Mouse (Mus musculus) CH12.LX (cell line): ENCODE results near the gene Hpn. TPM values are rescaled to one million over a fixed set of nuclear protein-coding genes. Genes with fewer than 3 reads are reported as not detected.

Source experiments
- DNase-seq: peaks from one replicate; pipeline ENCODE4 v3.0.0-alpha.2; 2013; ENCODE audit errors: extremely low read depth
- H3K27ac ChIP-seq: 2 replicates; pipeline ENCODE4 v1.5.1; 2012; ENCODE audit warnings: low read depth, mild to moderate bottlenecking, control low read depth, moderate library complexity; ENCODE audit not compliant: insufficient read depth
- H3K27me3 ChIP-seq: replicated peaks from 2 replicates; pipeline ENCODE3; 2012; ENCODE audit warnings: inconsistent platforms
- H3K36me3 ChIP-seq, 2 experiments: replicated peaks in 1 of 2; 2 replicates each; pipeline versions ENCODE3 to v1.6.1; 2012; ENCODE audit warnings: inconsistent platforms in 1 of 2, low read length in 1 of 2, mild to moderate bottlenecking in 1 of 2, mixed read lengths in 1 of 2, moderate library complexity in 1 of 2; ENCODE audit not compliant: control insufficient read depth in 1 of 2, insufficient read depth in 1 of 2
- H3K4me1 ChIP-seq, 2 experiments: 2 replicates each; pipeline ENCODE4 v1.6.1; 2012; ENCODE audit warnings: inconsistent platforms in 1 of 2, moderate library complexity in 1 of 2; ENCODE audit not compliant: insufficient read depth in 2 of 2, control insufficient read depth in 1 of 2
- H3K4me2 ChIP-seq: 2 replicates; pipeline ENCODE4 v1.6.1; 2012; ENCODE audit warnings: low read depth, mild to moderate bottlenecking, control low read depth; ENCODE audit not compliant: poor library complexity, insufficient read depth, severe bottlenecking
- H3K4me3 ChIP-seq, 3 experiments: fragments of 150-350 bp in 1 of 3; sonication (generic) in 1 of 3; replicated peaks in 1 of 3; 2 replicates each; pipeline versions ENCODE3 to v1.5.1; 2011 to 2012; ENCODE audit warnings: low read depth in 2 of 3, low read length in 2 of 3, mild to moderate bottlenecking in 2 of 3, moderate library complexity in 2 of 3, control low read depth in 1 of 3, improper control_type of control experiment in 1 of 3, inconsistent platforms in 1 of 3, mixed read lengths in 1 of 3; ENCODE audit not compliant: poor library complexity in 1 of 3
- H3K79me2 ChIP-seq: replicated peaks from 2 replicates; pipeline ENCODE4 v1.6.1; 2012; ENCODE audit warnings: mild to moderate bottlenecking, moderate library complexity; ENCODE audit not compliant: control insufficient read depth, poor library complexity, insufficient read depth, severe bottlenecking; ENCODE audit errors: extremely low read depth
- H3K9ac ChIP-seq: 2 replicates; pipeline ENCODE4 v1.6.1; 2012; ENCODE audit warnings: low read depth, mild to moderate bottlenecking, control low read depth, moderate library complexity; ENCODE audit not compliant: insufficient read depth
- H3K9me3 ChIP-seq: replicated peaks from 2 replicates; pipeline ENCODE3; 2012; ENCODE audit warnings: low read length, inconsistent platforms, mixed read lengths
- CHD1 ChIP-seq: IDR thresholded peaks from 2 replicates; pipeline ENCODE4 v1.6.1; 2012; ENCODE audit warnings: low read depth, low read length, improper control_type of control experiment, inconsistent platforms
- E2F4 ChIP-seq: IDR thresholded peaks from 2 replicates; pipeline ENCODE4 v1.6.1; 2011; ENCODE audit warnings: low read depth, low read length, improper control_type of control experiment; ENCODE audit not compliant: insufficient replicate concordance
- ETS1 ChIP-seq: conservative IDR thresholded peaks from 2 replicates; pipeline ENCODE4 v1.6.1; 2012; ENCODE audit warnings: low read depth, mild to moderate bottlenecking, inconsistent platforms, low read length, improper control_type of control experiment, moderate library complexity
- HCFC1 ChIP-seq: IDR thresholded peaks from 2 replicates; pipeline ENCODE4 v1.6.1; 2012; ENCODE audit warnings: low read depth, mild to moderate bottlenecking, inconsistent platforms, low read length, improper control_type of control experiment
- IRF4 ChIP-seq: IDR thresholded peaks from 2 replicates; pipeline ENCODE4 v1.6.1; 2014; ENCODE audit warnings: low read depth, mild to moderate bottlenecking, inconsistent platforms, low read length, improper control_type of control experiment
- JUN ChIP-seq: IDR thresholded peaks from 2 replicates; pipeline ENCODE4 v1.6.1; 2011; ENCODE audit warnings: low read depth, mild to moderate bottlenecking, low read length, improper control_type of control experiment, moderate library complexity; ENCODE audit not compliant: insufficient read depth
- JUND ChIP-seq: conservative IDR thresholded peaks from 2 replicates; pipeline ENCODE4 v1.6.1; 2011; ENCODE audit warnings: low read depth, low read length, improper control_type of control experiment
- KAT2A ChIP-seq: IDR thresholded peaks from 2 replicates; pipeline ENCODE4 v1.6.1; 2012; ENCODE audit warnings: low read length, improper control_type of control experiment, inconsistent platforms; ENCODE audit not compliant: insufficient replicate concordance
- MAFK ChIP-seq: IDR thresholded peaks from 2 replicates; pipeline ENCODE4 v1.6.1; 2011; ENCODE audit warnings: low read length, improper control_type of control experiment; ENCODE audit not compliant: insufficient replicate concordance
- MEF2A ChIP-seq: IDR thresholded peaks from 2 replicates; pipeline ENCODE4 v1.6.1; 2014; ENCODE audit warnings: low read depth, mild to moderate bottlenecking, inconsistent platforms, low read length, improper control_type of control experiment, borderline replicate concordance
- MXI1 ChIP-seq: IDR thresholded peaks from 2 replicates; pipeline ENCODE4 v1.6.1; 2011; ENCODE audit warnings: mild to moderate bottlenecking, low read depth, low read length, improper control_type of control experiment
- NELFE ChIP-seq: IDR thresholded peaks from 2 replicates; pipeline ENCODE4 v1.6.1; 2011; ENCODE audit warnings: low read depth, low read length, improper control_type of control experiment
- PAX5 ChIP-seq: IDR thresholded peaks from 2 replicates; pipeline ENCODE4 v1.6.1; 2012; ENCODE audit warnings: low read length, inconsistent platforms, mixed read lengths
- POLR2A ChIP-seq: IDR thresholded peaks from 2 replicates; pipeline ENCODE4 v1.6.1; 2011; ENCODE audit warnings: low read depth, mild to moderate bottlenecking, improper control_type of control experiment, low read length
- POLR2AphosphoS2 ChIP-seq: IDR thresholded peaks from 2 replicates; pipeline ENCODE4 v1.6.1; 2011; ENCODE audit warnings: low read depth, low read length, improper control_type of control experiment
- RAD21 ChIP-seq: IDR thresholded peaks from 2 replicates; pipeline ENCODE4 v1.6.1; 2011; ENCODE audit warnings: low read depth, mild to moderate bottlenecking, low read length, improper control_type of control experiment, moderate library complexity
- SIN3A ChIP-seq: IDR thresholded peaks from 2 replicates; pipeline ENCODE4 v1.6.1; 2012; ENCODE audit warnings: low read length, improper control_type of control experiment, inconsistent platforms
- TBP ChIP-seq: conservative IDR thresholded peaks from 2 replicates; pipeline ENCODE4 v1.6.1; 2011; ENCODE audit warnings: low read depth, low read length, improper control_type of control experiment
- TCF12 ChIP-seq: IDR thresholded peaks from 2 replicates; pipeline ENCODE4 v1.6.1; 2014; ENCODE audit warnings: low read depth, mild to moderate bottlenecking, inconsistent platforms, low read length, improper control_type of control experiment
- USF2 ChIP-seq: conservative IDR thresholded peaks from 2 replicates; pipeline ENCODE4 v1.6.1; 2011; ENCODE audit warnings: low read depth, low read length, improper control_type of control experiment
- ZNF384 ChIP-seq: IDR thresholded peaks from 2 replicates; pipeline ENCODE4 v1.6.1; 2012; ENCODE audit warnings: low read depth, low read length, improper control_type of control experiment, inconsistent platforms
- dilution Hi-C: fragments of 300-500 bp; cut with MboI; formaldehyde crosslinking; loops from 2 replicates; pipeline ENCODE4 v1.14.3; 2020; ENCODE audit warnings: low sequenced_read_pairs; ENCODE audit not compliant: extremely low pct_unique_long_range_greater_than_20kb, extremely low pct_ligation_motif_present
- in situ Hi-C: fragments of 300-500 bp; cut with MboI; formaldehyde crosslinking; loops from 3 replicates; pipeline ENCODE4 v1.14.3; 2019; ENCODE audit warnings: low sequenced_read_pairs, low pct_ligation_motif_present, low pct_unique_long_range_greater_than_20kb, mixed read lengths
- polyA plus RNA-seq: library from polyadenylated mRNA; unstranded; fragments of >175 nt; gene quantifications from 2 replicates; pipeline ENCODE4 v1.2.1, GENCODE M21; 2012; ENCODE audit warnings: low read depth; ENCODE audit not compliant: insufficient read length
- total RNA-seq, 2 experiments: library from RNA; depleted of rRNA; stranded (reverse); fragments of 300-350 nt in 1 of 2; fragments of >200 nt in 1 of 2; gene quantifications; 2 replicates each; pipeline ENCODE4 v1.2.3; 2012 to 2014

The Hpn gene
- total and polyA plus RNA-seq, 3 experiments = 3.0 to 16.7 (median 8.7) TPM

DNA sequence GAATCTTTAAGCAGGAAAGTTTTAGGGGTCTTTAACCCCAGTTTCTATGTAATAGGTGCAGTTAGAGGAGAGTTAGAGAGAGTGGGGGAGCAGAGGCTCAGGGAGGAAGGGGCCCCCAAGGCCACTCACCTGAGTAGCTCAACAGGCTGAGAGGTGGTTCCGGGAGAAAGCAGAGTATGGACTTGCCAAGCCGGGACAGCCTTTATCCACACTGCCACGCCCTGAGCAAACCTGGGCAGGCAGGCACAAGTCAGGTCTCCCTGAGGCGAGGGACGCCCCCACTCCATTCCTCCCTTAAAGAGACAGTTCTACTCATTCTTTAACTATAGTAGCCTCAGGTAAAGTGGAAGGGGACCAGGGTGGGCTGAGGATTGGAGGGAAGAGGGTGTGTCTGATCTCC, 38.6 kb downstream of the Hpn start, which contains the start of gene Fxyd3:
Gene Fxyd3 (minus strand): TSS at position 213 of the 400 bp plus-strand sequence.
- TF ChIP-seq E2F4 (no peak), NELFE (no peak), TBP (no peak), JUN (no peak), ETS1 (no peak), USF2 (no peak), CHD1 (no peak), RAD21 (no peak), ZNF384 (no peak), JUND (no peak), POLR2AphosphoS2 (no peak), IRF4 (no peak), KAT2A (no peak), MXI1 (no peak), HCFC1 (no peak), MEF2A (no peak), POLR2A (no peak), SIN3A (no peak), PAX5 (no peak)
- no peak within 1 kb of the TSS for H3K4me3 ChIP-seq
- peaks cover 10% of the 10 kb centered on the region for H3K9me3 ChIP-seq
- H3K4me2 ChIP-seq = no peak within 1 kb of the TSS
- no peaks in the 10 kb centered on the region for H3K79me2 ChIP-seq
- in situ Hi-C loops (no loop called here), dilution Hi-C loops (no loop called here)
- no peak within 1 kb of the TSS for H3K9ac ChIP-seq
- peaks cover 31% of the 10 kb centered on the region for H3K27me3 ChIP-seq
- DNase-seq = no peak
- H3K36me3 ChIP-seq = no peaks in the 10 kb centered on the region
- H3K4me1 ChIP-seq = no peaks in the 10 kb centered on the region
- H3K27ac ChIP-seq = no peak within 1 kb of the TSS

DNA sequence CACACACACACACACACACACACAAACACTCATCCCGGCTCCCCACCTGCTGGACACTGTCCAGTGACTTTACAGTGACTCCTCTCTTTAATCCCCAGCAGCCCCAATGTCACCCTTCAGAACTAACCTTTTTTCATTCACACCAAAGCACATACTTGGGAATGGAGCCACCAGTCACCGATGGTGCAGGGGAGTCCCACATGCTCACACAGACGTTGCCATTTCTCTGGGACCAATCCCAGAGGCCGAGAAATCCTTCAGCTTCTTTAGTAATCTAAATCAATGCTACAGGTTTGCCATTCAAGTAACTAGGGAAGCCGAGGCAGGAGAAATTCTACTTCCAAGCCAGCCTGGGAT, 40.4 kb downstream of the Hpn start:
- Histone ChIP-seq H3K4me1 (no peaks in the 10 kb centered on the region), H3K79me2 (no peaks in the 10 kb centered on the region), H3K36me3 (no peaks in the 10 kb centered on the region), H3K9me3 (peaks cover 4% of the 10 kb centered on the region), H3K4me2 (no peak overlapping the region), H3K4me3 (no peak overlapping the region), H3K27ac (no peak overlapping the region)
- dilution Hi-C loops (no loop called here), in situ Hi-C loops (no loop called here)
- no peak for DNase-seq
- no peak for TF ChIP-seq MAFK
- TF ChIP-seq TCF12 = no peak
- TF ChIP-seq, all 38 proteins: peak for 0
- H3K27me3 ChIP-seq = peaks cover 37% of the 10 kb centered on the region
- H3K9ac ChIP-seq = no peak overlapping the region
